Mouse (Mus musculus): ENCODE measurements around the gene Olfr869.

The Olfr869 gene

GRCm38 (mm10) chr9:20128709-20129108 is at the start of gene Olfr869:
Gene Olfr869 (plus strand): TSS chr9:20129009.
- DNase-seq (ENCODE audit: low read depth), result no peak

GRCm38 (mm10) chr9:20098326-20098725 is 30.5 kb upstream of the Olfr869 start, which contains the start of gene Olfr868:
Gene Olfr868 (plus strand): TSS chr9:20098626.
- no peak for DNase-seq (ENCODE audit: low read depth)

- DNase-seq (ENCODE audit: low read depth), result no peak
These were observed 20.9 kb downstream of the Olfr869 start for GRCm38 (mm10) chr9:20149706-20150105.

- DNase-seq (ENCODE audit: low read depth), result no peak
These were observed 45.1 kb downstream of the Olfr869 start, which contains the start of gene Olfr870 for GRCm38 (mm10) chr9:20173957-20174356. Gene Olfr870 (minus strand): TSS chr9:20174057.

- DNase-seq (ENCODE audit: low read depth), result no peak
These were observed 50.7 kb downstream of the Olfr869 start for GRCm38 (mm10) chr9:20179463-20179862.
